Mouse (Mus musculus): ENCODE data around the gene Gzmd.
"Not testable (repeated sequence)": the region's sequence is repeated elsewhere in the genome, so short reads cannot be mapped to it uniquely, and the experiment has no call there.

The Gzmd gene

GRCm38 (mm10) chr14:56132508-56132907 is at the start of gene Gzmd:
Gene Gzmd, minus strand, starts transcription at chr14:56132608.
- DNase-seq (ENCODE audit: low spot score): not testable (repeated sequence)

DNA sequence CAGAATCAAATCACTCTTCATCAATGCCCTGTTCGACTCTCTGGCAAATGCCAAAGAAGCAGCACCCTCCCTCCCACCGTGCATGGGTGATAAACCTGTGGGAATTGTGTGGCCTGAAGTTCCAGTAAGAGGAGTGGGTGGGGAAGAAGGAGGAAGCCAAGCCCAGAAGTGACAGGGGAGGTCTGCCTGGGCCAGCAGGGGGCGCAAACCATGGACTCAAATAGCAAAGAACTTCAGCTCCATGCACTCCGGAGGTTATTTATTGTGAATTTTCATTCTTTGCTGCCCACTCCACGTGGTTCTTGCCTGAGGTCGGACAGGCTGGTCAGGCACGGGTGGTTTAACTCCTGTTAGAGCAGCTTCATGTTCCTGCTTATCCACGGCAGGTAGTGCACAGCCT is 45.2 kb upstream of the Gzmd start:
- DNase-seq (ENCODE audit: low spot score): not testable (repeated sequence)

- DNase-seq (ENCODE audit: low spot score): no peak
Observed at GRCm38 (mm10) chr14:56174499-56174898, 42.1 kb upstream of the Gzmd start, which contains the start of gene Gzmn. Gene Gzmn, minus strand, starts transcription at chr14:56174599.

DNA sequence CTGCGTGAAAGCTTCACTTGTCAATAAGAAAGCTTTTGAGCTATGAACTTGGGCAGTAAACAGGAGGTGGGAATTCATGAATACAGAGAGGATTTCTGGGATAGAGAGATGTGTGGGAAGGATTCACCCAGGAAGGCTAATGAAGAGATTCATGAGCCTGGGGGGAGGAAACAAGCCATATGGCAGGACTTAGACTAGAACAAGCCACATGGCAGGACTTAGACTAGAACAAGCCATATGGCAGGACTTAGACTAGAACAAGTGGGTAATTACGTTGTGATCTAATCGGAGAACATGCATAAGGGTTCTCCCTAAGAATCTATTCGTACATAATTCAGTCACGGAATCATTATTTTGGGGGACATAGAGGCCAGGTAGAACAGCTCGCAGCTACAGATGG is 41.0 kb upstream of the Gzmd start:
- no peak for DNase-seq (ENCODE audit: low spot score)

DNA sequence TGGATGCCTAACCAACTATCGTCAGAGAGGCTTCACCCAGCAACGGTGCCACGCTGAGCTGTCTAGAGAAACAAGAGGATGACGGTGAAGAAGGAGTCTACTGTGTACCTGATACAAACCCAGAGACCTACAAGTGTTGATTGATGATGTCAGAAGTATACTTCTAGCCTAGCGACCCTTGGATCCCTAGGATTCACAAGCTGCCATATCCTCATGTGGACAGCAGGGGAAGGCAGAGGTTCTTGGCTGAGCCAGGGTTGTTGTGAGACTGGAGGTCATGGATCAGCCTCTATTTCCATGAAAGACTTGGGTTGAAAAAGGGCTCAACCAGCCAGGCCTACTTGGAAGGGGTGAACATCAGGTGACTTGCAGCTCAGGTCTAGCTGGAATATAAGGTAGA is 40.3 kb upstream of the Gzmd start:
- no peak for DNase-seq (ENCODE audit: low spot score)

GRCm38 (mm10) chr14:56168009-56168408 is 35.6 kb upstream of the Gzmd start:
- DNase-seq (ENCODE audit: low spot score): no peak

- no peak for DNase-seq (ENCODE audit: low spot score)
Observed at GRCm38 (mm10) chr14:56162109-56162508, 29.7 kb upstream of the Gzmd start.

DNA sequence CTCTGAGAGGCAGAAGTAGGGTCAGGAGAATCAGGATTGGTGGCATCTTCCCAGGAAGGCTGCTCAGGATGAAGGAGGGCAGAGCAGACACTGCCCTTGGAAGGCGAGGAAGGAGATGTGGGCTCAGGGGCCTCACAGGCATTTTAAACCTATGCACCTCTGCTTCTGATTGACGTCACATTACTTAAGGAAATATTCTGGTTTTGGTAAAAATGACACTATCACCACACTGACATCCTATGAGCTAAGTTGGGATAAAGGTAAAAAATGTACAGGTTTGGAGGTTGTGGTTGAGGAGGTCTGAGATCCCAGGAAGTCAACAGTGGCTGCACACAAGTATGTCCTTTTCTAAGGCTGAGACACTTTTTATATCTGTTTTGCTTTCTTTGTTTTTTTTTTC is 27.1 kb upstream of the Gzmd start, which contains the start of gene Gzmg:
Gzmg (minus strand) TSS at position 101 of the 400 bp plus-strand sequence.
- not testable (repeated sequence) for DNase-seq (ENCODE audit: low spot score)

GRCm38 (mm10) chr14:56155340-56155739 is 22.9 kb upstream of the Gzmd start:
- no peak for DNase-seq (ENCODE audit: low spot score)

DNA sequence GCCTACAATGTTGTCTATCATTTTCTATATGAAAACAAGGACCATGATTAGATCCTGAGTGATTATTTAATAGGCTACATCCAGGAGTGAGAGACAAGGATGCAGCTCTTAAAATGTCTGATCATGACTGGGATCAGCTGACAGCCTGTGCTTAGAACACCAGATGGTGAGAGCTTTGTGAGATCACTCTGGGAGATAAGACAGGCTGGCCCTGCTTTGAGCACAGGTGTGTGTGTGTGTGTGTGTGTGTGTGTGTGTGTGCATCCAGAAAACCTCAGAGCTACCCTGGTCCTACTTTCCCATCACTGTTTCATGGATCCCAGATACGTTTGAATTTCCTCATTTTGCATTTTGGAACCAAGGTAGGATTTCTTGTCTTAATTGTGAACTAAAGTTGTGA is 1.3 kb upstream of the Gzmd start:
- DNase-seq (ENCODE audit: low spot score): not testable (repeated sequence)

DNA sequence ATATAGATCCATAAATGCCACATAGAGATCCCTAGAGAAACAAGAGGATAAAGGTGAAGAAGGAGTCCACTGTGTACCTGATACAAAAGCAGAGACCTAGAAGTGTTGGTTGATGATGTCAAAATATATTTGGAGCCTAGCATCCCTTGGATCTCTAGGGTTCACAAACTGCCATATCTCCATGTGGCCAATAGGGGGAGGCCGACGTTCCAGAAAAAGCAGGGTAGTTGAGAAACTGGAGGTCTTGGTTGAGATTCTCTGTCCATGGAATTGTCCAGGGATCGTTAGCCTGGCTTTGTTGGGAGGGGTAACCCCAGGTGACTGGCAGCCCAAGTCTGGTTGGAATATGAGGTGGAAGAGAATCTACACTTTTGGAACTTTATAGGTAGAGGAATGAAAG is 4.1 kb downstream of the Gzmd start:
- no peak for DNase-seq (ENCODE audit: low spot score)

- DNase-seq (ENCODE audit: low spot score): no peak
Observed at GRCm38 (mm10) chr14:56123516-56123915, 8.9 kb downstream of the Gzmd start.

DNA sequence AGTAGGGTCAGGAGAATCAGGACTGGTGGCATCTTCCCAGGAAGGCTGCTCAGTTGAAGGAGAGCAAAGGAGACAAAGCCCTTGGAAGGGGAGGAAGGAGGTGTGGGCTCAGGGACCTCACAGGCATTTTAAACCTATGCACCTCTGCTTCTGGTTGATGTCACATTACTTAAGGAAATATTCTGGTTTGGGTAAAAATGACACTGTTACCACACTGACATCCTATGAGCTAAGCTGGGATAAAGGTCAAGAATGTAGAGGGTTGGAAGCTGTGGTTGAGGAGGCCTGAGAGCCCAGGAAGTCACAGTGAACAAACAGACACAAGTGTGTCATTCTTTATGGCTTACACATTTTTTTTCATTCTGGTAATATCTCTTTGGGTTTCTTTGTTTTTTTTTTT is 11.9 kb downstream of the Gzmd start, which contains the start of gene Gzme:
Gzme (minus strand) TSS at position 101 of the 400 bp plus-strand sequence.
- DNase-seq (ENCODE audit: low spot score): no peak

- not testable (repeated sequence) for DNase-seq (ENCODE audit: low spot score)
Observed at GRCm38 (mm10) chr14:56115531-56116310, 16.7 kb downstream of the Gzmd start.

DNA sequence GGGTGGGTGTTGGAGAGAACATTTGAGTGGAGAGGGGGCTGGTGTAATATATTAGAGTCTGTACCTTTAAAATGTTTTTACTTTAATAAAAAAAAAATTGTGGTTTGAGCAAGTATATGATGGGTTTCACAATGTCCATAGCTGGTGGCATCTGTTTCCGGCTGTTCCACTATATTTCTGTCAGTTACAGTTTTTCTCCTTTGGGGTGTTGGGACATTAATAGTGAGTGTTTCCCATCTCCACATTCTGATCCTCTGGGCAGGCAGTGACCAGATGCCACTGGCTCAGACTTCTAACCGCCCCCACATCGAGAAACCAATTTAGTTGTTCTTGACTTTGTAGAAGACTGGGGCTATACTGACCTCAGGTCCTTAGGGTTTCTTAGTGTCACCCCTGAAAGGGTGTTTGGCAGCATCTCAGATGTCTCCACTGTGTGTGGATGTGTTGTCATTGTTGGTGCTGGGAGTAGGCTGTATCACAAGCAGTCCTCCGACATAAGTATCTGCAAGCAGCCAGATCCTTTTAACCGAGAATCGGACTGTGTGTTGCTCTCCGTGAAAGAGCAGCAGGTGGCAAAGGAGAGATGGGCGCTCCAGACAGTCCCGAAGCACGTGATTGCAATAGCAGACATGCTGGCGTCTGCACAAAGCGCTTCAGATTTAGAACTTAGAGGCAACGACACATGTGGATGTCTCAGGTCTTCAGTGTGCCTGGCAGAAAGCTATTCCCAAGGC is 26.8 kb downstream of the Gzmd start:
- no peak for DNase-seq (ENCODE audit: low spot score)

DNA sequence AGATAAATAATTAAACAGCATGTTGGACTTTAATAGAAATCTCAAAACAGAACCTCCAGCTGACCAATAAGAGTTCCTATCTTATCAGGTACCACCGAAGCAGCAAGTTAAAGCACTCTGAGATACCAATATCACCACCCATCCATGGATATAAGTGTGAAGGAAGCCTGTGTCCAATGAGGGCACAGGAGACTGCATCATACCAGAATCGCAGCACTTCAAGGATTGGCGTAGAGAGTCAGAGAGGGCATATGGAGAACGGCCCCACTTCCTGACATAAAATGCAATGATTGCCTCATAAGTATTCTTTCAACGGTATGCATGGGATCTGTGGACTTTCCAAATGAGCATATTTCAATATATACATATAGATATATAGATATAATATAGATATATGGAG is 27.4 kb downstream of the Gzmd start:
- DNase-seq (ENCODE audit: low spot score): no peak

- DNase-seq (ENCODE audit: low spot score): no peak
Observed at GRCm38 (mm10) chr14:56103452-56103851, 29.0 kb downstream of the Gzmd start.

GRCm38 (mm10) chr14:56102386-56102785 is 30.0 kb downstream of the Gzmd start, which contains the start of gene Ctsg:
Gene Ctsg, minus strand, starts transcription at chr14:56102574.
- no peak for DNase-seq (ENCODE audit: low spot score)

DNA sequence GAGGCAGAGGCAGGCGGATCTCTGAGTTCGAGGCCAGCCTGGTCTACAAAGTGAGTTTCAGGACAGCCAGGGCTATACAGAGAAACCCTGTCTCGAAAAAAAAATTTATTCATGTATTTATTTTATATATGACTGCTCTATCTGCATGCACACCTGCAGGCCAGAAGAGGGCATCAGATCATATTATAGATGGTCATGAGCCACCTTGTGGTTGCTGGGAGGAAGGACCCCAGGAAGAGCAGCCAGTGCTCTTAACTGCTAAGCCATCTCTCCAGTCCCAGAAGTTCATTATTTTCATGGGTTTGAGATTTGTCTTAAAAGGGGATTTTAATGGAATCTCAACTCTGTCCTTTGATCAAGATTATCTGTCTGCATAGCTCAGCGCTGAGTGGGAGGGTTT is 33.5 kb downstream of the Gzmd start:
- no peak for DNase-seq (ENCODE audit: low spot score)

- DNase-seq (ENCODE audit: low spot score): no peak
Observed at GRCm38 (mm10) chr14:56097597-56097996, 34.8 kb downstream of the Gzmd start.

DNA sequence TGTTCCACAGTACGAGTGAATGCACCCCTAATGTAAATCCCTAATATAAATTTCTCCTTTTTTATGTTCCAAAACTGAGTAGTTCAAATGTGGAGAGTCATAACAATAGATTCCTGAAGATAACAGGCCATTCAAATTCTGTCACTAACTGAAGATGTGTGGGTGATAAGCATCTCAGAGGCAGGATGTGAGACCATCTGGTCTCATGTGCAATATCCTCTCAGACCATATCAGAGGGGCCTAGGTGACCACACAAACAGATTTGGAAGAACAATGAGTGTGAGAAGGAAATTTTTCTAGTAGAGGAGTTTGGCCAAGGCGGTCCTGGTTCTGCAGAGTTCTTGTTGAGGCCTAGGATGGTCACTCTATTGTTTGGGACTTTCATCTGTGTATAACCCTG is 39.1 kb downstream of the Gzmd start:
- no peak for DNase-seq (ENCODE audit: low spot score)

DNA sequence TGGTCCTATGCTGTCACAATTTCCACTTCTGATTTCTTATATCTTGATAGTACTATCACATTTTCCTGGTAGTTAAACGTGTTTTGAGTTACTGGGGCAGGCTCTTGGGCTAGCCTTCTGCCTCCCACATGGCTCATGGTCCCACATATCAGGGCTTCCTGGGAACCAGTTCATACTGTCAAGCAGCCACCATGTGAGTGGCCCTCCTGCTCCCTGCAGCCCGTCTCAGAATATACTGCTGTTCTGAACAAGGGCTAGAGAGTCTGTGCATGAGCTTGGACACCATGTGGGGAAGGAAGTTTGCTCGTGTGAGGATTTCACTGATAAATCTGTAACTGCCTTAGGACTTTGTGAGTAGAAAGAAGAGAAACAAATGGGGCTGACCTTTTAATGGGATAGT is 45.7 kb downstream of the Gzmd start:
- no peak for DNase-seq (ENCODE audit: low spot score)

DNA sequence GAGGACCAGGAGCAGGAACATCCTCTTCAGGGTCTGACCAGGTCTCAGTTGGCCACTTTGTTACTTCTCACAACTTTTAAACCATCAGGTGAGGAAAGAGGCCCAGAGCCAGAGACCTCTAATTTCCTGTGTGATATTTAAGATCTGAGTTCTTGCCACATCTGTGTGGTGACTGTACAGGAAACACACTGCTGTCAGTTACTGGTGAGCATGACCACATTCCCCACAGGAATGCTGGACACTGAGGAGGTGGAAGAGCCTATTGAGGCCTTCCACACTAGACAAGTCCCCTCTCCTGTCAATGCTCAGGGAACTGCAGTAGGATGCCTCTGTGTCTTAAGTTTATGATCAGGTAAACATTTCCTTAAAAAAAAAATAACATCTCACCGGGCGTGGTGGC is 47.2 kb downstream of the Gzmd start, which contains the start of gene Mcpt8:
Mcpt8 (minus strand) TSS at position 107 of the 400 bp plus-strand sequence.
- no peak for DNase-seq (ENCODE audit: low spot score)

Data from spleen, adult 12 weeks (tissue).